Mouse (Mus musculus): ENCODE results near the gene Rpl11. TPM values are rescaled to one million over a fixed set of nuclear protein-coding genes. Genes with fewer than 3 reads are reported as not detected.

Gene Rpl11
- polyA plus RNA-seq, 1 experiment: 1,270 TPM

- 51% methylated on average over 8 of the region's 8 CpGs for WGBS
- Histone ChIP-seq H3K27ac (ENCODE audit: control insufficient read depth, insufficient read depth, low read depth, low read length, poor library complexity) (peak overlapping the region; percentile 85), H3K4me1 (ENCODE audit: control insufficient read depth, insufficient read depth, low read length) (peaks cover 9% of the 10 kb centered on the region), H3K4me3 (replicated peaks; ENCODE audit: control insufficient read depth, low read depth, low read length) (no peak overlapping the region)
- TF ChIP-seq CTCF (IDR thresholded peaks at IDR 0.05; ENCODE audit: control insufficient read depth, insufficient read depth, low read length) (no peak), POLR2A (IDR thresholded peaks at IDR 0.05; ENCODE audit: borderline replicate concordance, control insufficient read depth, low read depth, low read length) (no peak)
Observed at GRCm38 (mm10) chr4:136027416-136028131, 25.7 kb downstream of the Rpl11 start.

- WGBS: 90% methylated on average over 1 of the region's 1 CpGs
- no peak for TF ChIP-seq CTCF (IDR thresholded peaks at IDR 0.05; ENCODE audit: control insufficient read depth, insufficient read depth, low read length)
- no peak for TF ChIP-seq POLR2A (IDR thresholded peaks at IDR 0.05; ENCODE audit: borderline replicate concordance, control insufficient read depth, low read depth, low read length)
- Histone ChIP-seq H3K4me1 (ENCODE audit: control insufficient read depth, insufficient read depth, low read length) (peaks cover 5% of the 10 kb centered on the region), H3K4me3 (replicated peaks; ENCODE audit: control insufficient read depth, low read depth, low read length) (no peak overlapping the region), H3K27ac (ENCODE audit: control insufficient read depth, insufficient read depth, low read depth, low read length, poor library complexity) (no peak overlapping the region)
Observed at GRCm38 (mm10) chr4:136025350-136025749, 27.9 kb downstream of the Rpl11 start.

DNA sequence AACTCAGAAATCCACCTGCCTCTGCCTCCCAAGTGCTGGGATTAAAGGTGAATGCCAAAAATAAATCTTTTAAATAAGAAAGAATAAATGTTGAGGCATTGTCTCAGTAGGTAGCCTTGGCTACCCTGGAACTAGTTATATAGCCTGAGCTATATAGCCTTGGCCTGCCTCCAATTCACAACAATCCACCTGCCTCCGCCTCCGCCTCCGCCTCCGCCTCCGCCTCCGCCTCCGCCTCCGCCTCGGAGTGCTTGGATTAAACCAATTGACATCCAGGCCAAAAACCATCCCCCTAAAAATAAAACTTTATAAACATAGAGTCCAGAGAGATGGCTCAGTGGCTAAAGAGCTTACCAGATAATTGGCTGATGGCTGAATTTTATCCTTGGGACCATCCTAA is 30.3 kb downstream of the Rpl11 start:
- TF ChIP-seq POLR2A (IDR thresholded peaks at IDR 0.05; ENCODE audit: borderline replicate concordance, control insufficient read depth, low read depth, low read length): no peak
- no peak for TF ChIP-seq CTCF (IDR thresholded peaks at IDR 0.05; ENCODE audit: control insufficient read depth, insufficient read depth, low read length)
- 97% methylated on average over 9 of the region's 9 CpGs for WGBS
- H3K27ac ChIP-seq (ENCODE audit: control insufficient read depth, insufficient read depth, low read depth, low read length, poor library complexity): no peak overlapping the region
- H3K4me1 ChIP-seq (ENCODE audit: control insufficient read depth, insufficient read depth, low read length): no peaks in the 10 kb centered on the region; the same call in 1 of the 2 replicates
- H3K4me3 ChIP-seq (replicated peaks; ENCODE audit: control insufficient read depth, low read depth, low read length): no peak overlapping the region

DNA sequence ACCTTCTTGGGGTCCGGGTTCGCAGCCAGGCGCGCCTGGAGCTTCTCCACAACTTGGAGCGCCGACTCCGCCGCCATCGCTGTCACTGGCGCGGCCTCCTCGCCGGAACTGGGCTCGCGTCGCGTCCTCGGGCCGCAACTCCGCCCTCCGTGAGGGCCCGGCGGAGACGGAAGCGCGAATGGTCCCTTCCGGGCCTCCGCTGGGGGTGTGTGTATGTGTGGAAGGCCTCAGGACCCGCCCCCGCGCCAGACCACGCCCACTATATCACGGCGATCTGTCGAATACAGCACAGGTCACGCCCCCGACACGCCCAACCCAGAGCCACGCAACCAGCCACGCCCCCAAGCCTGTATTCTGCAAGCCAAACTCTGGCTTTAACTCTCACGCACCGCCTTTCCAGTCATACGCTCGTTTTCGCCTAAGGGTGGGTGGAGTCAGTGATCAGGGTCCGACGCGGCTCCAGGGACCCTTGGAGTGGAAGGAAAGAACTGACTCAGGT is 31.6 kb downstream of the Rpl11 start, which contains the start of gene Eloa:
Gene Eloa, minus strand, starts transcription at position 215 of the 499 bp plus-strand sequence.
- peak within 1 kb of the TSS; percentile 95 for H3K27ac ChIP-seq (ENCODE audit: control insufficient read depth, insufficient read depth, low read depth, low read length, poor library complexity)
- under 1% methylated on average over 48 of the region's 48 CpGs for WGBS
- TF ChIP-seq CTCF (IDR thresholded peaks at IDR 0.05; ENCODE audit: control insufficient read depth, insufficient read depth, low read length): no peak
- peak; percentile 94 for TF ChIP-seq POLR2A (IDR thresholded peaks at IDR 0.05; ENCODE audit: borderline replicate concordance, control insufficient read depth, low read depth, low read length)
- H3K4me3 ChIP-seq (replicated peaks; ENCODE audit: control insufficient read depth, low read depth, low read length): peak within 1 kb of the TSS; percentile 99
- H3K4me1 ChIP-seq (ENCODE audit: control insufficient read depth, insufficient read depth, low read length): no peaks in the 10 kb centered on the region; the same call in 1 of the 2 replicates

DNA sequence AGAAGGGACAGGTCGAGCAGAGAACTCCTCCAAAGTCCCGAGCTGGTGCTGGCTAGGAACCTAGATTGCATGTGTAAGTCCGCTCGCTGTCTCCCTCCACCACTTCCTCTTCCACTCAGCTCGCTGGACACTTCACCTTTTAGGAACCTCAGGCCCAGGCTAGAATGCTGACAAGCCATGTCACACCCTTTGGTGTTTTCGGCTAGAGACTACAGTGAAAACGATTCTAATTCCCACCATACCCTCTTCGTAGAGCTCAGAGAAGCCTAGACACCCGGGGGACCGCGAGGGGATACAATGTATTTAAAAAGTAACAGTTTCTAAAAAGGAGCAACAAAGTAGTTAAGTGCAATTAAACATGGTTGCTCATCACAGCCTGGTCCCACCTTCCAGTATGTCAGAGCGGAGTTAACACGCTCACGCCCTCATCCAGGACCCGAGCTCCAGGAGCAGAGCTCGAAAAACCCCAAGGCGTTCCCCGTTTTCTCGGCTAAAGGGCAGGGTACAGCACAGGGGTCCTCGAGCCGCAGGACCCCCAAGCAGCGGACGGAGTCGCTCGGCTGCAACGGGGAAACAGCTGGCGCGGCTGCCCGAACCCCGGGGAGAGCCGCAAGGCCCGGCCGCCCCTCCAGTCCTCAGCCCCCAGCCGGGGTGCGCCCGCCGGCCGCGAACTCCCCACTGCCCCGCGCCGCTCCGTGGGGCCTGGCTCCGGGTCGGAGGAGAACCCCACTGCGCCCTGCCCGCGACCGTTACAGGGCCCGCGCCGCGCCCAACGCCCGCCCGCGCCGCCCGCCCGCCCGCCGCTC is 32.3 kb downstream of the Rpl11 start:
- TF ChIP-seq POLR2A (IDR thresholded peaks at IDR 0.05; ENCODE audit: borderline replicate concordance, control insufficient read depth, low read depth, low read length): no peak
- TF ChIP-seq CTCF (IDR thresholded peaks at IDR 0.05; ENCODE audit: control insufficient read depth, insufficient read depth, low read length): no peak
- H3K4me3 ChIP-seq (replicated peaks; ENCODE audit: control insufficient read depth, low read depth, low read length): peak overlapping the region; percentile 99
- H3K27ac ChIP-seq (ENCODE audit: control insufficient read depth, insufficient read depth, low read depth, low read length, poor library complexity): peak overlapping the region; percentile 95
- H3K4me1 ChIP-seq (ENCODE audit: control insufficient read depth, insufficient read depth, low read length): peaks cover 1% of the 10 kb centered on the region
- WGBS: under 1% methylated on average over 51 of the region's 62 CpGs

GRCm38 (mm10) chr4:136016059-136016602 is 37.1 kb downstream of the Rpl11 start:
- peaks cover 1% of the 10 kb centered on the region for H3K4me1 ChIP-seq (ENCODE audit: control insufficient read depth, insufficient read depth, low read length)
- 71% methylated on average over 3 of the region's 3 CpGs for WGBS
- H3K4me3 ChIP-seq (replicated peaks; ENCODE audit: control insufficient read depth, low read depth, low read length): no peak overlapping the region
- TF ChIP-seq POLR2A (IDR thresholded peaks at IDR 0.05; ENCODE audit: borderline replicate concordance, control insufficient read depth, low read depth, low read length) (no peak), CTCF (IDR thresholded peaks at IDR 0.05; ENCODE audit: control insufficient read depth, insufficient read depth, low read length) (no peak)
- H3K27ac ChIP-seq (ENCODE audit: control insufficient read depth, insufficient read depth, low read depth, low read length, poor library complexity): no peak overlapping the region

DNA sequence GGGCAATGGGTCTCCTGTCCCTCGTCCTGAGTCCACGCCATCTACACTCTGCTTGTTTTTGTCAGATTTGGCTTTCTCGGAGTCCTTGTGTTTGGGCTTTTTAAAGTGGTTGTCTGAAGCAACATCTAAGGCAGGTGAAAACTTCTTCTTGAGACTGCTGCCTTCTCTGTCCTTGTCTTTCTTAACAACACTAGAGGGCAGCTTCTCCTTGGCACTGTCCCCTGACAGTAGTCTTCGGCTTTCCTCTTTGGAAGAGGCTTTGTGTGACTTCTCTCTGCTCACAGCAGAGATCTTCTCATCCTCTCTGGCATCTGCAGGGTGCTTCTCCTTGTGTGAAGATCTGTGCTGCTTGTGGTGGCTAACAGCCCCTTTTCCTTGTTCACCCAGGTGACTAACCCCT is 42.6 kb downstream of the Rpl11 start:
- TF ChIP-seq POLR2A (IDR thresholded peaks at IDR 0.05; ENCODE audit: borderline replicate concordance, control insufficient read depth, low read depth, low read length): no peak
- TF ChIP-seq CTCF (IDR thresholded peaks at IDR 0.05; ENCODE audit: control insufficient read depth, insufficient read depth, low read length): no peak
- H3K4me3 ChIP-seq (replicated peaks; ENCODE audit: control insufficient read depth, low read depth, low read length): no peak overlapping the region
- H3K27ac ChIP-seq (ENCODE audit: control insufficient read depth, insufficient read depth, low read depth, low read length, poor library complexity): no peak overlapping the region
- WGBS: 93% methylated on average over 4 of the region's 4 CpGs
- H3K4me1 ChIP-seq (ENCODE audit: control insufficient read depth, insufficient read depth, low read length): no peaks in the 10 kb centered on the region
